Mouse (Mus musculus): ENCODE measurements around the gene Gm853. TPM values are rescaled to one million over a fixed set of nuclear protein-coding genes. Genes with fewer than 3 reads are reported as not detected.

The Gm853 gene
- polyA plus RNA-seq, 1 experiment from 2014 or later: not detected

DNA sequence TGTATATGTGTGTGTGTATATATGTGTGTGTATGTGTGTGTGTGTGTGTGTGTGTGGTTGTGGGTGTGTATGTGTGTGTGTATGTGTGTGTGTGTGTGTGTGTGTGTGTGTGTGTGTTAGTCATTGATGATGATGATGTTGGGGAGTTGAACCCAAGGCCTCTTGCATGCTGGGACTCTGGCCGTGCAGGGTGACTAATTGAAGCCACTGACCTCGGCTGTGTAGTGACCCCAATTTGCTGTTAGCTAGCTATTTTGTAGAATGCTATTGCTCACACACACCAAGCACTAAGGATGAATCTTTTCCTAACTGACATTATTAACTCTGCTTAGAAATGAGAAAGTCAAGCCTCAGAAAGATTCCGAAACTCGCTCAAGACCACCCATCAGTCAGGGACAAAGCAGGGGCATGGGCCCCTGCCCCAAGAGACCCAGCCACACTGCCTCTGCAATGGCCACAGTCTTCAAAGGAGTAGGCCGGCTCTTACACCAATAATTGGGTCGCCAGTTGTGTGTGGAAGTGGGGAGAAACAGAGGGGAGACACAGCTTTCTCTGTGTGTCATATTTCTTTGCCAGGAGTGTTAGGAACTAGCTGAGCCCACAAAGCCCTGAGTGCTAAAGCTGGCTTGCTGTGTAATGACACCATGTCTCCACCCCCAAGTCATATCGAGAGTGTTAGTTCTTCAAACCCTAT, 41.1 kb downstream of the Gm853 start:
- Histone ChIP-seq H3K27me3 (ENCODE audit: insufficient read depth, poor library complexity, severe bottlenecking) (peaks cover 30% of the 10 kb centered on the region), H3K4me1 (peaks cover 34% of the 10 kb centered on the region), H3K36me3 (no peaks in the 10 kb centered on the region), H3K9me3 (no peaks in the 10 kb centered on the region), H3K27ac (no peak overlapping the region), H3K4me3 (no peak overlapping the region)
- DNase-seq (ENCODE audit: low spot score): no peak
- WGBS: 71% methylated on average over 7 of the region's 7 CpGs

DNA sequence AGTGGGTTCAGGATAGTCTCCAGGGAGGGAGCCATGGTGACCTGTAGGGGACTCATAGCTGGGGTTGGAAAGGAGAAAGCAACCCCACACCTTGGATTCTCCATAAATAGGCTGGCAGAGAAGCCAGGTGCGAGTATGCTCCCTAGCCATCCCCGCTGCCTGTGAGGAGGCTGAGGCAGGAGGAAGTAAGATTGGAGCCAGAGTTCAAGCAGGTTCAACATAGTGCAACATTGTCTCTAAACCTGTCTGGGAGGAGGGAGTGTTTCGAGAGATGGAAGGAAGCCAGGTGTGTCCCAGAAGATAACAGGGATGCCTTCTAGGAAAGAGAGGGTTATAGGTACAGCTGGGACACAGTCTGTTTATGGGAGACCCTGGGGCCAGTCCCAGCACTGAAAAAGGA, 42.3 kb downstream of the Gm853 start:
- Histone ChIP-seq H3K4me3 (no peak overlapping the region), H3K9me3 (no peaks in the 10 kb centered on the region), H3K27ac (no peak overlapping the region), H3K36me3 (no peaks in the 10 kb centered on the region), H3K4me1 (peaks cover 46% of the 10 kb centered on the region), H3K27me3 (ENCODE audit: insufficient read depth, poor library complexity, severe bottlenecking) (peaks cover 30% of the 10 kb centered on the region)
- WGBS: 86% methylated on average over 3 of the region's 3 CpGs
- DNase-seq (ENCODE audit: low spot score): no peak

DNA sequence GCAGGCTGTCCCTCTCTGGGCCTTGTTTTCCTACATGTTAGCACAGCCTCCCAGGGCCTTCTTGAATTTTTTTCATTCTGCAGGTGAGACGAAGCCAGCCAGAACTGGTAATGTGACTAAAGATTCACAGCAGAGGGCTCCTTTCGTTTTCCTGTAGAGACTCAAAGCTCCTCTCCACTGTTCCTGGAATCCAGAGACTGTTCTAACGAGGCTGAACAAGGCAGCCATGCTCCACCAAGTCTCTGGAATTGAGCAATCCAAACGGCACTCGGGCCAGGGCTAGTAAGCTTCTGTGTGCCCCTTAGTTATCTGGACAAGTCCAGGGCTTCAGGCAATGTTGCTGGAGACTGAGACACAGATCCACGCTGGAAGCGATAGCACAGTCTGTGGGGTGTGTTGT, 44.7 kb downstream of the Gm853 start:
- peaks cover 28% of the 10 kb centered on the region for H3K27me3 ChIP-seq (ENCODE audit: insufficient read depth, poor library complexity, severe bottlenecking)
- peak overlapping the region; percentile 37 for H3K27ac ChIP-seq
- H3K4me3 ChIP-seq: no peak overlapping the region
- no peaks in the 10 kb centered on the region for H3K36me3 ChIP-seq
- no peaks in the 10 kb centered on the region for H3K9me3 ChIP-seq
- 57% methylated on average over 7 of the region's 7 CpGs for WGBS
- H3K4me1 ChIP-seq: peaks cover 65% of the 10 kb centered on the region
- DNase-seq (ENCODE audit: low spot score): no peak

DNA sequence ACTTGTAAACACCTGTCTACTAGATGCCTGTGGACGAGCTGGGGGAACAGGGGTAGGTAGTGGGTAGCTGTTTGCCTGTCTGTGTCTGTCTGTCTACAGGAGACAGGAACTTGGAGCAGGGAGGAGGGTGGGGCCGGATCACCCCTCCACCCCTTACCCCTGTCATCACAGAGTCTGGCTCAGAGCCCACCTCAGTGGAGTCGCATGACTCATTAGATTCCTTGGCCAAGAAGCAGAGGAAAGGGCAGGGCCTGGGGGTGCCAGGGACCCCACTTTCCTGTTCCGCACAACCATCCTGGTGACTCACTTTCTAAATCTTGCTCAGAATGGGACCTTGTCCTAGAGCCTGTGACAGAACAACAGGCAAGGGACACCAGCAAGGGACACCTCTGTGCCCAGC, 45.1 kb downstream of the Gm853 start:
- Histone ChIP-seq H3K4me3 (no peak overlapping the region), H3K36me3 (no peaks in the 10 kb centered on the region), H3K9me3 (no peaks in the 10 kb centered on the region), H3K27me3 (ENCODE audit: insufficient read depth, poor library complexity, severe bottlenecking) (peaks cover 28% of the 10 kb centered on the region), H3K27ac (peak overlapping the region; percentile 37; the same call in 1 of the 2 replicates), H3K4me1 (peaks cover 66% of the 10 kb centered on the region)
- WGBS: 57% methylated on average over 4 of the region's 4 CpGs
- no peak for DNase-seq (ENCODE audit: low spot score)

DNA sequence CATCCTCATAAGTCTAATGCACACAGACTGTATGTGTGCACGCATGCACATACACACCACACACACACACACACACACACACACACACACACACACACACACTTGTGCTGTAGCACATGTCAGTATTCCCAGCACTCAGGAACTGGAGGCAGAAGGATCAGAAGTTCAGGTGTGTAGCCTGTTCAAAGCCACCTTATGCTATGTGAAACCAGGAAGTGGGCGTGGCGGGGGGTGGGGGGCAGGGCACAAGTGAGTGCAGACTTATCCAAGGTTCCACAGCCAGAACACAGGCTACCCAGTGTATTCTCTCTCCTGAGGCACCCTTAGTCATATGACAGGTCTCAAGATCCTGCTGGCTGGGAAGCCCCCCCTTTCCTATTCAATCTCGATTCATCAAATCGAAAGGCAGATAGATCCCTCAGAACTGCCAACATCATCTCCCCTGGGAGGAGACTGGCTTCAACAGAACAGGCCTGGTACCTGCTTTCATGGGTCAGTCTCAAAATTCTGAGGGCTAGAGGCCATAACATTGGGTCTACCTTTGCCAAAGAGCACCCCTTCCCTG, 46.0 kb downstream of the Gm853 start:
- no peak for DNase-seq (ENCODE audit: low spot score)
- no peaks in the 10 kb centered on the region for H3K36me3 ChIP-seq
- peaks cover 28% of the 10 kb centered on the region for H3K27me3 ChIP-seq (ENCODE audit: insufficient read depth, poor library complexity, severe bottlenecking)
- peak overlapping the region; percentile 37; the same call in 1 of the 2 replicates for H3K27ac ChIP-seq
- no peaks in the 10 kb centered on the region for H3K9me3 ChIP-seq
- no peak overlapping the region for H3K4me3 ChIP-seq
- WGBS: 78% methylated on average over 5 of the region's 5 CpGs
- peaks cover 68% of the 10 kb centered on the region for H3K4me1 ChIP-seq

DNA sequence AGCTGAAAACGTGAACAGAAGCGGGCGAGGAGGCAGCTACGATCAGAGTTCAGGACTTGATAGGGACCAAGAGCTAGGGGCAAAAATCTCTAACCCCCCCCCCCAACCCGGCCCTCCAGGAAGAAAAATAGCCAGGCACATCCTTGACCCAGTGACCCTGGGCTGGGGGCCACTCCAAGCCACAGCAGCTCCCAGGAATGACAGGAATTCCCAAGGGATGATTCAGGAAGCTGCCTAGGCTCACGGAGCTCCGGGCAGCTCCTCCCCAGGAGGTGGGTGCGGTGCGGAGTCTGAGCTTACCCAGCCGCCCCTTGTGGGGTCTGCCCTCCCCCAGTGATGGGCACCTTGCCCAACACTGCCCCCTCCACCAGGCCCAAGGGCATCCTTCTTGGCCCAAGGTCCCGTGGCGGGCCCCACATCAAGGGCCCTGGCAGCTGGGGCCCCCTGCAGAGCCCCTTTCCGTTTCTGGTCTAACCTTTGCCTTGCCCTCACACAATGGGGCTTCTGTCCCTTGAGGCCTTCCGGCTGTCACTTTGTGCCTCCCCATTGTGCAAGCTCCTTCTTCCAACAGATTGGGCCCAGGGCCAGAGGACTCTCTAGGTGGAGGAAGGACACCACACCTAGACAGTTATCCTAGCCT, 47.0 kb downstream of the Gm853 start, which contains the start of gene Tinagl1:
Gene Tinagl1 (minus strand): TSS at position 51 of the 640 bp plus-strand sequence.
- peak within 1 kb of the TSS; percentile 59 for H3K4me3 ChIP-seq
- peaks cover 25% of the 10 kb centered on the region for H3K27me3 ChIP-seq (ENCODE audit: insufficient read depth, poor library complexity, severe bottlenecking)

DNA sequence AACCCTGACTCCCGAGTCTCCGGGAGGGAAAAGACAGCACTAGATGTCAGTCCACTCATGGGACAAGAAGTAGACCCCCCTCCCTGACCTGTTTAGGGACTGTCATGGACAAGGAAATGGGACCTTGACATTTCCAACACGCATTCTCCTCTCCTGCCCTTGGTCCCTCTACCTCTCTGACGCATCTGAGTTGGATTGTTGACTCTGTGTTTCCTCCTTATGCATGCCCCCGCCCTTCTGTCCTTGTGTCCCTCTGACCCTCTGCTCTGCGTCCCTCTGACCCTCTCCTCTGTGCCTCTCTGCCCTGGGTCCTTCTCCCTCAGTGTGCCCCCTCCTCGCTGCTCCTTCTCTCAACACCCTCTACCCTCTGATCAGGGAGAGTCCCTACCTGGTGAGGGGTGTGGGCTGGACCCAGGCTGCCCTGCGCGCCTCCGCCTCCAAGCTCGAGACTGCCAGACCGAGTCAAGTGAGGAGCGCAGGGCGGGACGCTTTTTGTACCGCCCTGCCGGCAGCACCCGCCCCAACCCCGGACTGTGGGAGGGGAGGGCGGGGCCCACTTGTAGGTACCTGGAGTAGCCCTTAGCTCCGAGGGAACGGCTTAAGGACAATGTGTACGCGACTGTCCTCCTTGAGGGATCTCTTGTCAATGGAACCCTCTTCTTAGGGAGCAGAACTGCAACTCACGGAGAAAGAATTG, 47.7 kb downstream of the Gm853 start:
- H3K4me3 ChIP-seq: peak overlapping the region; percentile 59
- peak overlapping the region; percentile 89 for H3K27ac ChIP-seq
- H3K9me3 ChIP-seq: no peaks in the 10 kb centered on the region
- peaks cover 81% of the 10 kb centered on the region for H3K4me1 ChIP-seq
- H3K36me3 ChIP-seq: 0 out of 2 replicates have a peak, but pooled peaks cover 6% of the 10 kb centered on the region
- peak; percentile 92 for DNase-seq (ENCODE audit: low spot score)
- peaks cover 18% of the 10 kb centered on the region for H3K27me3 ChIP-seq (ENCODE audit: insufficient read depth, poor library complexity, severe bottlenecking)
- WGBS: 2% methylated on average over 25 of the region's 25 CpGs

More for the DNA sequence above, 47.0 kb downstream of the Gm853 start, which contains the start of gene Tinagl1:
- DNase-seq (ENCODE audit: low spot score): no peak
- H3K36me3 ChIP-seq: no peaks in the 10 kb centered on the region
- WGBS: 2% methylated on average over 14 of the region's 14 CpGs
- no peaks in the 10 kb centered on the region for H3K9me3 ChIP-seq
- peak within 1 kb of the TSS; percentile 89 for H3K27ac ChIP-seq
- H3K4me1 ChIP-seq: peaks cover 74% of the 10 kb centered on the region

DNA sequence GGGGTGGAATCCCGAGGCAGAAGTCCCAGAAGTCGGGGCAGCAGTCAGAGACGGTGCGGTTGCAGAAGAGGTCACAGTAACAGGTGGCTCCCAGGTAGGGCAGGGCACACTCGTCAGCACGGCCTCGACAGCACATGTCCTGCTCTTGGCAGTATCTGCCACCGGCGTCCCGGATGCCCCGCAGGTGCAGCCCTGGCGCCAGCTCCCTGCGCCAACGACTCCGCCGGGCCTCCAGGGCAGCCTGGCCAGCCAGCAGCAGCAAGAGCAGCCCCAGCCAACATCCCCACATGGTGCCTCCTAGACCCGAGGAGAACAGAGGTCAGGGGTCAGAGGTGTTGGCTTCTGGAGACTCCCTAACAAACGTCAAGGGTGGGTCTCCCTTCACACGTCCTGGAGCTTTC, 48.3 kb downstream of the Gm853 start:
- peaks cover 87% of the 10 kb centered on the region for H3K4me1 ChIP-seq
- H3K4me3 ChIP-seq: peak overlapping the region; percentile 59
- H3K9me3 ChIP-seq: no peaks in the 10 kb centered on the region
- peak overlapping the region; percentile 89 for H3K27ac ChIP-seq
- WGBS: 50% methylated on average over 19 of the region's 19 CpGs
- 0 out of 2 replicates have a peak, but pooled peaks cover 6% of the 10 kb centered on the region for H3K36me3 ChIP-seq
- peaks cover 17% of the 10 kb centered on the region for H3K27me3 ChIP-seq (ENCODE audit: insufficient read depth, poor library complexity, severe bottlenecking)
- no peak for DNase-seq (ENCODE audit: low spot score)

DNA sequence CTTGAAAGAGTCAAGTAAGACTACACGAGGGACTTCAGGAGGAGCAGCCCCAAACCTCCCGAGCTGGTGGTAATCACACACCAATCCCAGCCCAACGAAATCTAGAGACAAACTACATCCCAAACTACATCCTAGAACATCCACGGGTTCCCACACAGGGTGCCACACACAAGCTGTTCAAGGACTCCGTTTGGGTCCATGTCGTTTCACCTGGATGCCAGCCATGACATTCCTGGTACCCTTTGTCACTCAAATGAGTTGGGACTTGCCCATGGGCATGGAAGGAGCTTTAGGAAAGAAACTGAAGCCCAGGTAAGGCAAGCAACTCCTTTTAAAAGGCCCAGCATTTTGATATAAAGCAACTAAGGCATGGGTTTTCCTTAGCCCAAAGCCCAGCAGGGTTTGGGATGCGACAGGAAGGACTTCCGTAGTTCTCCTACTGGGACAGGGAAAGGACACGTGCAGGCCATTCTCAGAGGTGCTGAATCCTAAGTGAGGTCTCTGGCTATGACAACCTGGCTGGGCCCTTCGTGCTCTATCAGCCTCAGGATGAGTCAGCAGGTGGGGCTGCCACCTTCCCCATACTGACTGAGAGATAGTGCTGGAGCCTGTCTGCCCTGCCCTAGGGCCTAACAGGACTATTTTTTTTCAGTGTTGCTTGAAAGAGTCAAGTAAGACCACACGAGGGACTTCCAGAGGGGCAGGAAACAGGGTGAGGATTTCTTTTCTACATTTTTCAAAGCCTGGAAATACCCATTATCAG, 49.0 kb downstream of the Gm853 start:
- Histone ChIP-seq H3K27me3 (ENCODE audit: insufficient read depth, poor library complexity, severe bottlenecking) (peaks cover 17% of the 10 kb centered on the region), H3K9me3 (no peaks in the 10 kb centered on the region), H3K4me3 (peak overlapping the region; percentile 59; the same call in 1 of the 2 replicates), H3K36me3 (0 out of 2 replicates have a peak, but pooled peaks cover 6% of the 10 kb centered on the region), H3K27ac (peak overlapping the region; percentile 89), H3K4me1 (peaks cover 93% of the 10 kb centered on the region)
- 59% methylated on average over 11 of the region's 11 CpGs for WGBS
- peak; percentile 86 for DNase-seq (ENCODE audit: low spot score)

DNA sequence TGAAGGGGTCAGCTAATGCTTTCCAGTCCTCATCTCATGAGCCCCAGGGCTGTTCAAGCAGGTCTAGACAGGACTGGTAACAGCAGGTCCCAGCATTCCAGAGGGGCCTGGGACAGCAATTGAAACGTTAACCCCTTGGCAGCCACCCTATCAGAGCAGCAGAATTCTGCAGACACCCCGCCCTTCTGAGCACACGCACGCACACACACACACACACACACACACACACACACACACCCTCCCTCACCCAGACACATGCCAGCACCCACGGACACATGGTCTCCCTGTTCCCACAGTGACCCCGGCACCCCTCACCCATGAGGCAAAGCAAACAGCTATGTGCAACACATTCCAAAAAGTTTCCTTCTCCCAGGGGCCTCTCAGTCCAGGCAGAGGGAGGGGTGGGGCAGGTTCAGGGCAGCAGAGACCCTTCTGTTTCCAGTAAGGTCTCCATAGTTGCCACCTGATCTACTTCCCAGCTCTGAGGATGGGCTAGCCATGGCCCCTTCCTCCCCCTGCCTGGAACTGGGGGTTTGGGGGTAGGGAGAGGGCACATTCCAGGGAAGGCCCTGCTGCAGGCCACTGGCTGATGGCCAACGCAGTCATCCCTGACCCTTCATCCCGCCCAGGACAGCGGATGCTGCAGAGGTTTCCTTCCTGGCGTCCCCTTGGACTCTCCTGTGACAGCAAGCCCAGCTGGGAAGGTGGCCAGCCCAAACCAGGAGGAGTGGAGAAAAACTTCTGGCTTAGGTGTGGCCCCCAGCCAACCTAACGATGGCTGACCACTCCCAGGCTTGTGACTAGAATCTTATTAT, 50.0 kb downstream of the Gm853 start:
- peak; percentile 87 for DNase-seq (ENCODE audit: low spot score)
- H3K27ac ChIP-seq: peak overlapping the region; percentile 89
- WGBS: 38% methylated on average over 11 of the region's 11 CpGs
- peak overlapping the region; percentile 35 for H3K4me3 ChIP-seq
- no peaks in the 10 kb centered on the region for H3K9me3 ChIP-seq
- H3K36me3 ChIP-seq: 0 out of 2 replicates have a peak, but pooled peaks cover 6% of the 10 kb centered on the region
- peaks cover 97% of the 10 kb centered on the region for H3K4me1 ChIP-seq
- peaks cover 17% of the 10 kb centered on the region for H3K27me3 ChIP-seq (ENCODE audit: insufficient read depth, poor library complexity, severe bottlenecking)

DNA sequence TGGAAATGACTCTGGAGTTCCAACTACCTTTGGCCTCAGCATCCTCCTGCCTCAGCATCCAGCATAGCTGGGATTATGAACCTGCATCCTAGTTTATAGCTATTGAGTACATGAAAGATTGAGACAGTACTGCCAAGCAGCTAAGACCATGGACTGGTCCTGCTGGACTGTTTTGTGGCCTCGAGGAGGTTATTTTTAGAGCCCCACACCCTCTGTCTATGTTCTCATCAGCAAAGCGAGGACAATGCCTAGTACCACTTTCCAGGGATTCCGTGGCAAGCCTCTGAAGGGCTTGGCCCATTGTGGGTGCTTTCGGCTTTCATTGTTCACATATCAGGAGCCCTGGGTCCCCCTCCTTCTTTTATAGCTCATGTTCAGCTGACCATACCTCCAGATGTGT, 51.8 kb downstream of the Gm853 start:
- Histone ChIP-seq H3K27me3 (ENCODE audit: insufficient read depth, poor library complexity, severe bottlenecking) (peaks cover 18% of the 10 kb centered on the region), H3K27ac (peak overlapping the region; percentile 87; the same call in 1 of the 2 replicates), H3K9me3 (no peaks in the 10 kb centered on the region), H3K4me1 (peaks cover 95% of the 10 kb centered on the region), H3K36me3 (peaks cover 7% of the 10 kb centered on the region), H3K4me3 (no peak overlapping the region)
- DNase-seq (ENCODE audit: low spot score): no peak
- WGBS: 62% methylated on average over 4 of the region's 4 CpGs
